Mouse (Mus musculus) stomach, embryonic 15.5 days (tissue): ENCODE measurements around the gene Gemin7. TPM values are rescaled to one million over a fixed set of nuclear protein-coding genes. Genes with fewer than 3 reads are reported as not detected.

Experiments used
- ATAC-seq: fragments of 200-750 bp; cut with Nextera tagmentation; 2 replicates; pipeline ENCODE4 v1.8.0; 2017; ENCODE audit warnings: low read depth, moderate number of reproducible peaks, moderate TSS enrichment; ENCODE audit not compliant: insufficient read depth, low FRiP score
- H3K27ac ChIP-seq: fragments of 300-500 bp; sonication (generic); 2 replicates; pipeline ENCODE4 v1.5.1; 2015; ENCODE audit warnings: mild to moderate bottlenecking, inconsistent platforms
- H3K27me3 ChIP-seq: fragments of 300-500 bp; sonication (generic); replicated peaks from 2 replicates; pipeline ENCODE4 v1.6.1; 2015; ENCODE audit warnings: inconsistent platforms
- H3K36me3 ChIP-seq: fragments of 300-500 bp; sonication (generic); 2 replicates; pipeline ENCODE4 v1.6.1; 2015; ENCODE audit warnings: inconsistent platforms
- H3K4me1 ChIP-seq: fragments of 300-500 bp; sonication (generic); 2 replicates; pipeline ENCODE4 v1.6.1; 2015; ENCODE audit warnings: inconsistent platforms
- H3K4me2 ChIP-seq: fragments of 300-500 bp; sonication (generic); 2 replicates; pipeline ENCODE4 v1.6.1; 2015; ENCODE audit warnings: mild to moderate bottlenecking, inconsistent platforms
- H3K4me3 ChIP-seq: fragments of 300-500 bp; sonication (generic); replicated peaks from 2 replicates; pipeline ENCODE4 v1.5.1; 2015; ENCODE audit warnings: inconsistent platforms
- H3K9ac ChIP-seq: fragments of 300-500 bp; sonication (generic); 2 replicates; pipeline ENCODE4 v1.6.1; 2015; ENCODE audit warnings: inconsistent platforms
- H3K9me3 ChIP-seq: fragments of 300-500 bp; sonication (generic); 2 replicates; pipeline ENCODE4 v1.6.1; 2016; ENCODE audit warnings: inconsistent platforms
- WGBS: fragments of 180-500 bp; shearing (Covaris S2); methylation state at CpG from one replicate; pipeline ENCODE4 v1.1.7; 2015; 5-methylcytosine and 5-hydroxymethylcytosine counted together
- polyA plus RNA-seq: library from polyadenylated mRNA; unstranded; fragments of >200 nt; fragmentation: Nextera tagmentation; extraction: Ambion mirVana; gene quantifications from 2 replicates; pipeline ENCODE4 v1.2.1, GENCODE M21; 2015

Gemin7 gene
- polyA plus RNA-seq, 1 experiment from 2014 or later: 157 TPM

DNA sequence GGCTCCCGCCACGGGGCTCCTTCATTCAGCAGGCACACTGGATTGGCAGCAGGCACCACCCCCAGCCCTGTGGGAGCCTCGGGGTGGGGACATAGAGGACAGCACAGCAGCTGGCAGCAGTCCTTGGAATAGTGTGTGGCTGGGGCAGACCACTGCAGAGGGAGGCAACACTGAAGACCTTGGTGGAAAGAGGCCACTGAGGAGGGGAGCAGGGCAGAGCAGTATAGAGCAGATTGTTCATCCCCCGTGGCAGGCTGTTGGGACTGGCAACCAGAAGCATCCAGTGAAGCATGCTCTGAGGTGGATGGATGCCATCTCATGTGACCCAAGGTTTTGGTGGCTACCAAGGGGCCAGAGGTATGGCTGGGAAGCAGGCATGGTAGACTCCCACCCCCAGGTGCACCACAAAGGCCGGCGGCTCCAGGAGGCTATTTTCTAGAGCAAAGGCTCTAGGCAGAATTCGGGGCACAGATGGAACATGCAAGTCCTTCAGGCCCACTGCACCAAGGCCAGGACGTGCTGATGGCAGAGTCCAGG, 35.2 kb downstream of the Gemin7 start:
- no peaks in the 10 kb centered on the region for H3K27me3 ChIP-seq
- H3K9ac ChIP-seq: no peak overlapping the region
- H3K27ac ChIP-seq: no peak overlapping the region
- no peak for ATAC-seq
- WGBS: 58% methylated on average over 8 of the region's 8 CpGs
- no peak overlapping the region for H3K4me2 ChIP-seq
- H3K36me3 ChIP-seq: no peaks in the 10 kb centered on the region
- H3K4me1 ChIP-seq: peaks cover 42% of the 10 kb centered on the region
- no peaks in the 10 kb centered on the region for H3K9me3 ChIP-seq
- no peak overlapping the region for H3K4me3 ChIP-seq

DNA sequence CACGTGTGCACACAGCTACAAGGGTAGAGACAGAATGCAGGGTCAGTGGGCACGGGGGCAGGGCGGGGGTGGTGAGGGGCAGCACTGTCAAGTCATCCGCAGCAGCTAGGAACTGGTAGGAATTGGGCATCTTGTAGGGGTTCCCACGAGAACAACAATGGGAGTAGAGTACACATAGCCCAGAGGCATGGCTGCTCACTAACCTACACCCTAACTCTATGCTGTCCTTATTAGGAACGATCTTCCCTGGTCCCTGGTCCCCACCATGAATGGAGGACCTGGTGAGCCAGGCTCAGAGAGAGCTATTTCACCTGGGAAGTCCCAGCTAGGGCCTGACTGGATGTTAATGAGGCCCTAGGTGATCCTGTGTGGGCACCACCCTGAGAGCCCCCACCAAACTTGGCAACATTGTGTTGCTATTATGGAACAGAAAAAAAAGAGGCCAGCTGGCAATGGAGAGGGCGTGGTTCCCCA, 35.7 kb downstream of the Gemin7 start:
- no peak overlapping the region for H3K4me2 ChIP-seq
- no peak overlapping the region for H3K27ac ChIP-seq
- H3K9me3 ChIP-seq: no peaks in the 10 kb centered on the region
- no peak overlapping the region for H3K4me3 ChIP-seq
- no peaks in the 10 kb centered on the region for H3K27me3 ChIP-seq
- WGBS: 73% methylated on average over 7 of the region's 7 CpGs
- no peaks in the 10 kb centered on the region for H3K36me3 ChIP-seq
- ATAC-seq: no peak
- peaks cover 37% of the 10 kb centered on the region for H3K4me1 ChIP-seq
- no peak overlapping the region for H3K9ac ChIP-seq

DNA sequence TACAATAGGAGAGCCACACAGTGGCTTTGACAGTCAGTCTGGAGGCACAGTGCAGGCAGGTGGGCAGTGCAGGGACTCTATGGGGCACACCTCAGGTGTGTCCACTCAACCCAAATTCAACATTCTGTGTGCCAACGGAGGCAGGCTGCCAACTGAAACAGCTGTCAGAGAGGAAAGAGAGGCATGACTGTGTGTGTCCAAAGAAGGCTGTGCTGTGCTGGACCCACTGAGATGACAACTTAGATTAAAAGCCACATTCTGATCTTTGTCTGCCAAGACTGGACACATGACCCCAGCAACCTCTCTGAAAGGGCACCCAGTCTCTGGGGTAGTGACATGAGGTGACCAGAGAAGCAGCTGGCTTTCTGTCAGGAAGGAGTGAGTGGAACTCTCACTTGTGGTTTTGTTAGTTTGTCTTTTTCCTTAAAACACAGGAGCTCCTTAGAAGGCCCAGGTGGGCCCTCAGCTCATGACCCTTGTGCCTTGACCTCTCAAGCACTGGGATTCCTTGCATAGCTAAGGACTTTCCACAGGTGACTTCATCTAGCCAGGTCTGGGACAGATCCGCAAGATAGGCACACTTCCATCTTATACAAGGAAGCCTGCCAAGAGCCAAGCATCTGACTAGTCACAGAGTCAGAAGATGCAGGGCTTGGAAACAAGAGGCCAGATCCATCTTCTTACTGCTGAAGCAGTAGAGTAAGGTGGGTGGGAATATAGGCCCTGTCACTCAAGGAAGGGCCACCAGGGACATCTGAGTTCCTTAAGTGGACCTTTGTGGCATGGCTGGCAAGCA, 36.4 kb downstream of the Gemin7 start:
- H3K27ac ChIP-seq: no peak overlapping the region
- no peaks in the 10 kb centered on the region for H3K27me3 ChIP-seq
- no peak for ATAC-seq
- WGBS: 74% methylated on average over 2 of the region's 2 CpGs
- no peak overlapping the region for H3K4me3 ChIP-seq
- no peaks in the 10 kb centered on the region for H3K9me3 ChIP-seq
- no peak overlapping the region for H3K4me2 ChIP-seq
- no peak overlapping the region for H3K9ac ChIP-seq
- peaks cover 31% of the 10 kb centered on the region for H3K4me1 ChIP-seq
- no peaks in the 10 kb centered on the region for H3K36me3 ChIP-seq

DNA sequence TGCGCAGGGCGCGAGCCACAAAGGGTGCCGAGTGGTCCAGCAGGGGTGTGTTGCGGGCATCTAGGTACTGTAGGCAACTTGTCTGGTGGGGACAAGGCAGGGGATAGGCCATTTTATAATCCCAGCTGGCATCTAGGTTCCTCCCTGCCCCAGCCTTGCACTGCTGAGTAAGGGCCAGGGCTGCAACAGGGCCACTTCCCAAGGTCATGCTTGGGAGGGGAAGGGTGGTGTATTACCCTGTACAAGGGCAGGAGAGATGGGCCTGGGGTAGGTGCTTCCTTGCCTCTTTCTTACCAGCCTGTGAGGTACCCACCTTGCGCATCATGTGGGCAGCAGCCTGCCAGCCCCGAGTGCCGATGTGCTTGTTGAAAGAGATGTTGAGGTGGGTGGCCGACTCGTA, 42.7 kb downstream of the Gemin7 start:
- 91% methylated on average over 10 of the region's 10 CpGs for WGBS
- H3K4me3 ChIP-seq: no peak overlapping the region
- H3K27ac ChIP-seq: no peak overlapping the region
- no peaks in the 10 kb centered on the region for H3K27me3 ChIP-seq
- peaks cover 43% of the 10 kb centered on the region for H3K36me3 ChIP-seq
- peak; percentile 12; the same call in 1 of the 2 replicates for ATAC-seq
- no peak overlapping the region for H3K9ac ChIP-seq
- H3K4me2 ChIP-seq: no peak overlapping the region
- no peaks in the 10 kb centered on the region for H3K9me3 ChIP-seq
- H3K4me1 ChIP-seq: no peaks in the 10 kb centered on the region

DNA sequence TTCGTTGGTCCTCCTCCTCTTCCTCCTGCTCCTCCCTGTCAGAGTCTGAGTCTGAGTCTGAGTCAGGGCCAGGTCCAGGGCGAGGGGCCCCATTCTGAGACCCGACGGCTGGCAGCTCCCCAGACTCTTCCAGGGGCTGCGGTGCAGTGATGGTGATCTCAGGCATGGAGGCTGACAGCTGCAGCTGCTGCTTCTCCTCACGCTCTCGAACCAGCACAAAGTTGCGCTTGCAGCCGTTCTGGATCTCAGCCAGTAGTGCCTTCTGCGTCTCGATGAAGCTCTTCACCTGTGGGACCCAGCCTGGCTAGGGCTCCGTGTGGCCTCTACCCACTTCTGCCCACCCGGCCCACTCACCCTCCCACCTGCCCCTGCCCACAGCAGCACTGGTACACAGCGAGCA, 45.2 kb downstream of the Gemin7 start:
- ATAC-seq: no peak
- WGBS: 84% methylated on average over 13 of the region's 14 CpGs
- H3K9ac ChIP-seq: no peak overlapping the region
- peaks cover 45% of the 10 kb centered on the region for H3K36me3 ChIP-seq
- no peak overlapping the region for H3K4me3 ChIP-seq
- no peak overlapping the region for H3K4me2 ChIP-seq
- no peak overlapping the region for H3K27ac ChIP-seq
- no peaks in the 10 kb centered on the region for H3K9me3 ChIP-seq
- no peaks in the 10 kb centered on the region for H3K4me1 ChIP-seq
- H3K27me3 ChIP-seq: no peaks in the 10 kb centered on the region

DNA sequence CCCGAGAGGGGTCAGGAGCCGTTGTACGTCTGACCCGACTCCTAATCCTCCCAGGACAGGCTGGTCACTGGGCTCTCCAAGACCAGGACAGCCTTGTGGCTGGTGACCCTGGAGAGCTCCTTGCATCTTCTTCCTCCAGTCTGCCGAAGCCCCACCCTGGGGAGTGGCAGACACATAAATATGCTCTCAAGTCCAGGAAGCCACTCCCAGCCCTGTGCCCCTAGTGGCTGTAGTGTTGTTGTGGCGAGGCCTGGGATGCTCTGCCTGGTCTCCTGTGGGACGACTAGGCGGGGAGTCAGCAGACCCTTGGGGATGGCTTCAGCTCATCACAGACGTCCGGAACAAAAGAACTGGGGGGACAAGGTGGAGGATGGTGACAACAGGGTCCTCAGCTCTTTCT, 46.3 kb downstream of the Gemin7 start:
- Histone ChIP-seq H3K27me3 (no peaks in the 10 kb centered on the region), H3K27ac (no peak overlapping the region), H3K4me2 (no peak overlapping the region), H3K4me3 (no peak overlapping the region), H3K9ac (no peak overlapping the region), H3K9me3 (no peaks in the 10 kb centered on the region), H3K4me1 (no peaks in the 10 kb centered on the region), H3K36me3 (peaks cover 45% of the 10 kb centered on the region)
- ATAC-seq: no peak
- WGBS: 73% methylated on average over 10 of the region's 10 CpGs

DNA sequence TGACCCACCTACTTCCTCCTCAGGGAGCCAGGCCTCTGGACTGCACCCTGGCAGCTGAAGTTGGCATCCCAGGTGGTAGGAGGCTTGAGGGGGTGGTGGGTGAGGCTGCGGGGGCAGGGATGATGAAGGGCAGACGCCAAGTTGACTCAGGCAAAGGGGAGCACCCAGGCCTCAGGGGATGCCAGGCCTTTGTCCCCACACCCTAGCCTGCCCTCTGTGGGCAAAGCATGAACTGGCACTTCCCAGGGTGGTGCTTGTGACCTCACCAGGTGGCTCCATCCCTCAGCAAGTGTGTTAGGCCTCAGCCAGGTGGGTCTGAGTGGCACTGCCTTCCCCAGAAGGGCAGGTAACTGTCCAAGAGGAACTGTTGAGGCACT, 52.3 kb downstream of the Gemin7 start:
- ATAC-seq: no peak
- Histone ChIP-seq H3K4me2 (no peak overlapping the region), H3K9me3 (no peaks in the 10 kb centered on the region), H3K9ac (no peak overlapping the region), H3K27ac (no peak overlapping the region), H3K27me3 (peaks cover 55% of the 10 kb centered on the region), H3K36me3 (0 out of 2 replicates have a peak, but pooled peaks cover 4% of the 10 kb centered on the region), H3K4me3 (no peak overlapping the region), H3K4me1 (peaks cover 22% of the 10 kb centered on the region)
- 81% methylated on average over 2 of the region's 2 CpGs for WGBS

DNA sequence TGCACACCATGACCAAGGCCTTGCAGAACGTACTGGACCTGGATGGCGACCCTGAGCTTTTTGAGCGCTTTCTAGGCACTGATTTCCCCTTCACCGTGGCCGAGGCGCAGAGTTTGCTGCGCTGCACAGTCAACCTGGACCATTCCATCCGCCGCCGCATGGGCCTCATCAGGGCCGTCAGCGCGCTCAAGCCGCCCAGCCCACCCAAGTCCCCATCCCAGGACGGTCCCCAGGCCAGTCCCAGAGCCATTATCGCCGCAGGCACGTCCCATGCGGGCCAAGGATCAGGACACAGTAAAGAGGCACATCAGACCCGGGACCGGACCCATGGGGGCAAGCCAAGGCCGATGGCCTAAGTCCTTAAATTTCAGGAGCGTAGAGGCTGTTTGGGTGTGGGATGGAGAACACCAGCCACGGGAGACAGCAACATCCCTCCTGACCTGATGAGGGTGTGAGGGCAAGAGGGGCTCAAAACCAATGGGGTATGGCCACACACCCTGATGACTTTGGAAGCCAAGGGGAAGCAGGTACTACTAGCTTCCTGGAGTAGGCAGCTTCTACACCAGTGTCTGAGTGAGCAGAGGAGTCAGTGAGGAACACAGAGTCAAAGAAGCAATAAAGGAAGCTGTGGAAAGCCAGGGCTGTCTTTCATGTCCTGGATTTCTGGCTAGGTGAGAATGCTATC, 52.8 kb downstream of the Gemin7 start:
- Histone ChIP-seq H3K9me3 (no peaks in the 10 kb centered on the region), H3K4me2 (peak overlapping the region; percentile 95), H3K27ac (no peak overlapping the region), H3K36me3 (0 out of 2 replicates have a peak, but pooled peaks cover under 1% of the 10 kb centered on the region), H3K4me3 (peak overlapping the region; percentile 44), H3K27me3 (peaks cover 60% of the 10 kb centered on the region), H3K9ac (0 out of 2 replicates have a peak overlapping the region, but pooled peaks have one; percentile 6), H3K4me1 (peaks cover 27% of the 10 kb centered on the region)
- ATAC-seq: no peak
- WGBS: 16% methylated on average over 24 of the region's 24 CpGs

DNA sequence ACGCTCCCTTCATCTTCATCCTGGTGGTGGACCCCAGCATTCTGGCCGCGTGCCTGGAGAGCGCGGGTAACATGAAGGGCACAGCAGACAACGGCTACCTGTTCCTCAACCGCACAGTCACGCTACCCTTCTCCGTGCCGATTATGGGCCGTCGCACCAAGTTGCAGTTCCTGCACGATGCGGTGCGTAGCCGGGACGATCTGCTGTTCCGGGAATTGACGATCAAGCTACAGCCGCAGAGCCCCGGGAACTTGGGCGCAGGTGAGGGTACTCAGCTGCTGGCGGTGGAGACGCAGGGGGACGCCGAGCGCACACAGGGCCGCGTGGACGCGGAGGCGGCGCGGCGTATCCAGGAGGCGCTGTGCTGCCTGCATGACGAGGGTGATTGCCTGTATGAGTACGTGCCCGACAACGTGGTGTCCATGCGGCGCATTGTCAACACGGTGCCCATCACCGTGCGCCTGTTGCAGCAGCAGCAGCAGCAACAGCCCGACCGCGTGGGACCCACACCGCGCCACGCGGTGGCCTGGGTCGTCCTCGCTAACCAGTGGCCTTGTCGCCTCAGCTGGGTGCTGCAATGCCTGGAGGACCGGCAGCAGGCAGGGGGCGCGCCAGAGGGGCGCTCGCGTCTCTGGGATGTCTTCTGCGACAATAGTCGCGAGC, 53.5 kb downstream of the Gemin7 start:
- 0 out of 2 replicates have a peak overlapping the region, but pooled peaks have one; percentile 6 for H3K9ac ChIP-seq
- 1% methylated on average over 64 of the region's 64 CpGs for WGBS
- H3K27ac ChIP-seq: no peak overlapping the region
- peaks cover 67% of the 10 kb centered on the region for H3K27me3 ChIP-seq
- H3K36me3 ChIP-seq: no peaks in the 10 kb centered on the region
- peak overlapping the region; percentile 44 for H3K4me3 ChIP-seq
- H3K4me2 ChIP-seq: peak overlapping the region; percentile 95
- H3K9me3 ChIP-seq: no peaks in the 10 kb centered on the region
- peaks cover 27% of the 10 kb centered on the region for H3K4me1 ChIP-seq
- peak; percentile 29; the same call in 1 of the 2 replicates for ATAC-seq

DNA sequence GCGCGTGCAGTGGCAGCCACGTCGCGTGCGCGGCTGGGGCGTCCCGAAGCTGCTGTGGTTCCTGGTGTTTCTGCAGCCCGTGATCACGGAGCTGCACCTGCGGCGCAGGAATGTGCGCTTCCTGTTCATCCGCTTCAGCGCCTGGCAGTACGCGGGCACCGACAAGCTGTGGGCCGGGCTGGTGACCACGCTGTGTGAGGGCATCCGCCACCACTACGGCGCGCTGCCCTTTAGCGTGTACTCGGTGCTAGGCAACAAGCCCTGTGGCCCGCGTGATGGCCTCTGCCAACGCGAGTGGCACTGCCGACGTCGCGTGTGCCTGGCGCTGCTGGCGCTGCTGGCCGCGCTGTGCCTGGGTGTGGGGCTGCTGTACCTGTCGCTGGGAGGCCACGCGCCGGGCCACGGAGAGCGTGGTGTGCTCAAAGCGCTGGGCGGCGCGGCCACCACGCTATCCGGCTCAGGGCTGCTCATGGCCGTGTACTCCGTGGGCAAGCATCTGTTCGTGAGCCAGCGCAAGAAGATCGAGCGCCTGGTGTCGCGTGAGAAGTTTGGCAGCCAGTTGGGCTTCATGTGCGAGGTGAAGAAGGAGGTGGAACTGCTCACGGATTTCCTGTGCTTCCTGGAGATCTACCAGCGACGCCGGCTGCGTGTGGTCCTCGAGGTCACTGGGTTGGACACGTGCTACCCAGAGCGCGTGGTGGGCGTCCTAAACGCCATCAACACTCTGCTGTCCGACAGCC, 54.2 kb downstream of the Gemin7 start:
- H3K9me3 ChIP-seq: no peaks in the 10 kb centered on the region
- H3K36me3 ChIP-seq: no peaks in the 10 kb centered on the region
- peak overlapping the region; percentile 44 for H3K4me3 ChIP-seq
- no peak for ATAC-seq
- H3K4me1 ChIP-seq: peaks cover 27% of the 10 kb centered on the region
- no peak overlapping the region for H3K27ac ChIP-seq
- no peak overlapping the region for H3K9ac ChIP-seq
- H3K27me3 ChIP-seq: peaks cover 74% of the 10 kb centered on the region
- H3K4me2 ChIP-seq: peak overlapping the region; percentile 95
- 9% methylated on average over 72 of the region's 72 CpGs for WGBS

DNA sequence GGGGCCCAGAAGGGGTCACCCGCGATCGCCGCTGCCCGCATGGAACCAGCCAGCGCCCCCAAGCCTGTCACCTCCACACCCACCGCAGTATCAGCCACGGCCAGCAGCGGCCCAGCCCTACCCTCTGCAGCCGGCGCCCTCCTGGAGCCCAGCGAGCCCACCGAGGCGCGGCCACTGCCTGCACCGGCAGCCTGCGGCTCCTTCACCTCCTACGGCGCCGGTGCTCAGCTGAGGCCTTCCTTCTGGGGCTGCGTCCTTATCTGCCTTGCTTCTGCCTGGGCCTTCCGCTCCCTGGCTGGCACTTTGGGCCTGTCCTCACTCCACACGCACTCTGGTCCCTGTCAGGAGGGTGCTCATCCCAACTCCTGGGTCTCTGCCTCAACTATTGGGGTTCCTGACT, 57.4 kb downstream of the Gemin7 start:
- H3K4me1 ChIP-seq: peaks cover 27% of the 10 kb centered on the region
- ATAC-seq: no peak
- peak overlapping the region; percentile 17; the same call in 1 of the 2 replicates for H3K4me3 ChIP-seq
- H3K4me2 ChIP-seq: peak overlapping the region; percentile 45
- no peaks in the 10 kb centered on the region for H3K9me3 ChIP-seq
- H3K27me3 ChIP-seq: peaks cover 73% of the 10 kb centered on the region
- H3K27ac ChIP-seq: no peak overlapping the region
- WGBS: 7% methylated on average over 23 of the region's 23 CpGs
- no peaks in the 10 kb centered on the region for H3K36me3 ChIP-seq
- H3K9ac ChIP-seq: no peak overlapping the region
